Mouse (Mus musculus) adrenal gland, adult (tissue): ENCODE measurements at regions not wholly inside any gene's neighbourhood (a gene's known extent, or its start where the extent isn't known, plus 50 kb on each side); places are given as distances from the start of the nearest gene placed in this dataset.

ENCODE experiments used
- DNase-seq, 2 experiments: peaks; one replicate each; pipeline ENCODE4 v3.0.0; 2022 to 2023; ENCODE audit warnings: low spot score in 1 of 2; ENCODE audit not compliant: inconsistent age in 2 of 2

- no peak for DNase-seq
These were observed 81.0 kb downstream of the Maf start for GRCm38 (mm10) chr8:115626396-115627136.

DNA sequence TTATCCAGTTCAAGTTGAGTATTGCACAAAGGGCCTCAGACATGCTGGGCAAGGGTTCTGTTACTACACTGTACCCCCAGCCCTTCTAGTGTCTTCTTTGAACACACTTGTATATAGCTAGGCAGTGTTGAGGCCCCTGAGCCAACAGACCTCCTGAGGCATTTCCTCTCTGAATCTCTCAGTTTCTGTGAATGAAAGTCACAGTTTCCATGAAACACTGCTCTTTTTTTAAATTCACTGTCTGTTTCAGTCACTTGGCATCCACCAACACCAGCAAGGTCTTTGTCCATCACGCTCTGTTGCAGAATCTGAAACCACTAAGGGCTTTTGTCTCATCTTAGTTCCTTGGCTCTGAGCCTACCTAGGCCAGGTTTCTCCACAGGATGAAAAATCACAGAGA lies 82.5 kb downstream of the Maf start:
- peak in 1 of 2 experiments; percentile 29 for DNase-seq

- DNase-seq: peak; percentile 20 to 41
These were observed 89.4 kb downstream of the Maf start for GRCm38 (mm10) chr8:115618049-115618760.

DNA sequence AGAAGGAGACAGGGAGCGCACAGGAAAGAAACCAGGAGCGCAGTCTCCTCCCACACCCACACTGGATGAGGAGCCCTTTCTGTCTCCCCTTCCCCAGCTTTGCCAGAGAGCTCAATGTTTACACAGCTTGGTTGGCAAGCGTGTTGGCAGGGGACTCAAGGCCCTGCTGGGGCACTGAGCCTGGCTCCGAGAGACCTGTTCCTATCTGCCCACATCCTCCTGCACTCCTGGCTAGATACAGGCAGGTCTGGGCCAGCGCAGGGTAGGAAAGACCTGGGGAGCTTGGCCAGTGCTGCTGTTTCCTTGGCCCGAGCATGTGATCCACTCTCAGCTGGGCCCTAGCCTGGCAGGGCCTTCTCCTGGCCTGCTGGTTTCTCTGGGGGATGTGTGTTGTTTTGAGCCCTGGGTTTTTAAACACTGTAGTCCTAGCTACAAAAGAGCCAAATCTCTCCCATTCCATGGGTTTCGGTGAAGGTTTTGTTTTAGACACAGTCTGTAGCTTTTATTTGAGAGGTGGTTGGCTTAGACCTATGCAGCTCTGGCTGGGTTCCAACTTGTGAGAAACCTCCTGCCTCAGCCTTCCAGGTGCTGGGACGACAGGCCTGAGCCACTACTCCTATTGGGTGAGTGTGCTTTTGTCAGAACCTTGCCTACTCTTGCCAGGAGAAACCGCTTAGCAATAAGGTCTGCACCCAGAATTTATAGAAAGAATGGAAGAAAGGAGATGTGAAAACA lies 90.6 kb downstream of the Maf start:
- no peak for DNase-seq

- peak; percentile 17 to 44 for DNase-seq
These were observed 93.5 kb downstream of the Maf start for GRCm38 (mm10) chr8:115613946-115614584.

- DNase-seq: no peak
These were observed 95.5 kb downstream of the Maf start for GRCm38 (mm10) chr8:115612119-115612518.

GRCm38 (mm10) chr8:115599771-115600170 lies 107.8 kb downstream of the Maf start:
- no peak for DNase-seq

DNA sequence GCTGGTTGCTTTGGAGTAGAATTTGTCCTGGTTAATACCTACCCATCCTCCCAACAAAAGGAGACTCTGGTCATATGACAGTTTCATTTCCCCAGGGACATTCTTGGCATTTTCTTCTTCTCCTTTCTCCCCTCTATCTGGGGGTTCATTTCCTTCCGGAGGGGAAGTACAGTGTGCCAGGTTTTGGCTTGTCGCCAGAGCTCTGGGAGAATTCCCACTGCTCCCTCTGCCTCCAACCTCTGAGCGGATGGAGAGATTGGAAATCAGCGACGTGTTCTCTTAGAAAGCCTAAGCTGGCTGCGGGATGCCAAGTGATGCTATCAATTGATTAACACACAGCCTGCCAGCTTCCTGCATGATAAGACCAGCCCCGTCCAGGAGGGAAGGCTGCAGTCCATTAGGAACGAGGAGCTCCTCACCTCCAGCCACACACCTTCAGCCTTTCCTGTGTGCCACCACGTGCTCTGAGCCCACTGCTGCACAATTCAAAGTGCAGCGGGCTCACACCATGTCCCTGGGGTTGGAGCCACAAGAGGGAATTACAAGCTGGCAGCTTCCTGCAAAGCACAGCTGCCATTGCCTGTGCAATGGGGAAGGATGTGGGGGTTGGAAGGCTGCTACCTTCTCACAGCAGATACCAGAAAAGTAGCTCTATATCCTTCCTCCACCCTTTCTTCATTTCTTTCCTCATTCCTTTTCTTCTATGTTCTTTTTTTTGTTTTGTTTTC lies 110.2 kb downstream of the Maf start:
- DNase-seq: peak; percentile 12 to 36

DNA sequence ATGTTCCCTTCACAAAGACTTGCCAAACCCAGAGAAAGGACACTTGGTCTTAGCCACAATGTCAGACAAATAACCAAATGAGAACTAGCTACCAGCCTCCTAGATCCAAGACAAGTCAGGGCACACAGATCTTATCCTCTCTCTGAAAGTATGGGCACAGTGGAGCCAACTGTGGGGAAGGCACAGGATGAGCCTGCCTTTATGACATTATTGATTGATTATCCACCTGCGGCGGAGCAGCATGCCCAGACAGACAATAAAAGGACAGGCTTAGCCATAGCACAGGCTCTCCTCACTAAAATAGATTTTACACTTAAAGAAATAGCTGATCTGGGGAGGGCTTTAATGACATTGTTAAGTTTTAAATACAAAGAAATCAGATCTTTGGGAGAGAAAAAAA lies 117.9 kb downstream of the Maf start:
- no peak for DNase-seq

DNA sequence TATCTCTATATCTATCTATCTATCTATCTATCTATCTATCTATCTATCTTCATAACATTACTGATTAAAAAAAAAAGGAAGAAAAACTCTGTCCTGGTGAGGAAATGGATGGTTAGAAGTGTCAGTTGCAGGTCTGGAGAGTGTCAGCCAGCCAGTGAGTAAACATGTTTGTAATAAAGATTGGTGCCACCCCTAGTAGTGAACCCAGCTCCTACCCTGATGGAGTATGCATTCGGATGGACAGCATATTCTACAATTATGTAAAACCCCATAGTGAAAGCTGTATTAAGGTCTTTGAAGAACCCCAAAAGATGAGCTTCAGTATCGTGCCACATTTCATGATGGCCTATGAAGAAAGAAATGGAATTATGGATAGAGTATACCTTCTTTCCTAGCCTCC lies 118.5 kb downstream of the Maf start:
- no peak for DNase-seq

DNA sequence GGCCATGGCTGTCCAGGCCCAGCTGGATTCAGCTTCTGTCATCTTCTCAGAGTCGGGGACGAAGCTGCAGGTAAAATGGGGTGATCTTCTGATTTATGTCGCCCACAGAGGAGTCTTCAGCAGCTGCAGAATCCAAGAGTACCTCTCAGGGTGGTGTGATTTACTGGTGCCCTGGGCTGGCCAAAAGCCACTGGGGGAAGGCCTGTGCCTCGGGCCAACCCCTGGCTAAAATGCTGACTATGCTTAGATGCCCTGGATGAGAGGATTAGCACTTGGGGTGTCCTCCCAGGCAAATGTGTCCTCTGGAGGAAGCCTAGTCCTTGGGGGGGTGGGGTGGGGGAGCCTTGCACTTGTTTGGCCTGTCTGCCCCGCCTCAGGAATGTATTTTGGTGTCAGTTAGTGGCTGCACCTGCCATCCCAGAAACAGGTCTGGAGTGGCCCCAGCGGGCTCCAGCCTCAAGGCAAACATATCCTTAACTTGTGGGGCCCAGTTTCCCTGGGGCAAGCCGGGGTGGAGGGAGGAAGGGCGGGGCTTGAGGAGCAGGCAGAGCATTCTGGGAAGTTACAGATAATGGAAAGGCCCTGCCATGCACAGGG lies 123.2 kb downstream of the Maf start:
- DNase-seq: no peak

- no peak for DNase-seq
These were observed 124.4 kb downstream of the Maf start for GRCm38 (mm10) chr8:115583221-115583620.

DNA sequence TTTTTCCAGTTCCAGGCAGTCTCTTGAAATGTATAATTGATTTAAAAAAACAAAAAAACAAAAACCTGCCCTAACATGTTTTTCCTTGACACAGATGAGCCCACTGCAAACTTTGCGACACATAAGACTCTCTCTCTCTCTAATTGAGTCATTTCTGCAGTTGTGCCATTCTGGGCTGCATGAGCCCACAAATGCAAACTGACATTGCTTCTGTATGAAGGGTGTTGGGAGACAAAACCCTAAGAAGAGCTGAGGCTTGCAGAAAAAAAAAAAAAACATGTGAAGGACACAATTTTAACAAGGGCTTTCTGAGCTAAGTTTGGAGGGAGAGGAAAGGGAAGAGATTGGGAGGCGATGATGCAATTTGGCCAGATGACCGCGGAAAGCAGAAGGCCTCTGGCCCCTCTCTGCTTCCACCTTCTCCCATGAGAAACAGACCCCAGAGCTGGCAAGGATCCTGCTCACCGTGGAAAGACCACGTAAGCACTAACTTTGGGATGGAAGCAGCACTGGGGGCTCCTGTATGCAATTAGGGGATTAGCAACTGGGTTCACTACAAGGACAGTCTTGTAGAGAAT lies 125.6 kb downstream of the Maf start:
- peak in 1 of 2 experiments; percentile 12 for DNase-seq

GRCm38 (mm10) chr8:115568394-115568793 lies 139.2 kb downstream of the Maf start:
- DNase-seq: no peak

- no peak for DNase-seq
These were observed 141.8 kb downstream of the Maf start for GRCm38 (mm10) chr8:115565768-115566167.

GRCm38 (mm10) chr8:115562362-115562761 lies 145.2 kb downstream of the Maf start:
- DNase-seq: no peak

- no peak for DNase-seq
These were observed 146.3 kb downstream of the Maf start for GRCm38 (mm10) chr8:115560985-115561916.

DNA sequence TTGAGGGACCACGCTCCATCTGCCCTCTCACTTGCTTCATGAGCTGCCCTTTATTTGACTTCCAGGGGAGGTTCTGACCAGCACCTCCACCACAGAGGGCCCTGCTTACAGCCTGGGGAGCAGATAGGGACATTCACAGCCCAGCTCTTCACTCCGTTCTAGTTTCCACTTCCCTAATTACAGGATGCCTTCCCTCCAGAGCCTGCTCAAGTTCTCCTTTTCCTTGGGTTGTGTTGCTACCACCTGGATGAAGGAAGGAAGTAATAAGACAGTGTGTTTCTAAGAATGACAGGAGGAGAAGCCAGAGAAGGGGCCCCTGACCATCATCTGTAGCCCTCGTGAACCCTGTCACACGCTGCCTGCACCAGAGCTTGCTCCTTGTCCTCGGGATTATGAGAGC lies 152.1 kb downstream of the Maf start:
- no peak for DNase-seq

GRCm38 (mm10) chr8:115554185-115554584 lies 153.4 kb downstream of the Maf start:
- no peak for DNase-seq
